Mouse (Mus musculus): ENCODE data around the gene Vps13d. TPM values are rescaled to one million over a fixed set of nuclear protein-coding genes. Genes with fewer than 3 reads are reported as not detected.

Gene Vps13d
- polyA plus RNA-seq, 1 experiment from 2014 or later: 7.6 TPM

DNA sequence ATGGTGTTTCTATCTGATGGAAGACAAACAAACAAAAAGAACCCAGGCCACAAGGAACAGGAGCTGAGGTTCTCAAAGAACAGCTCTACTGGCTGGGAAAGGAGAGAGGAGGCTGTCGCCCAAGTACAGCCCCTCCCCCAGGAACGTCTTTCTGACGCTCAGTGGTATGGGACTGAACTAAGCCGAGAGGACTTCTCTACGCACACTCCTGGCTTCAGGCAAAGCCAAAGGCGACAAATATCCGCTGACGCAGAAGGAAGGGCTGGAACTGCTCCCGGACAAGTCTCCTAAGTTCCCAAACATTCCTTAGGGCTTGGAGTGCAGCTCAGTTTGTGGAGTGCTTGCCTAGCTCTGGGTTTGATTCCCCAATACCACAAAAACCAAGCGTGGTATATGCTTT is 264.4 kb downstream of the Vps13d start:
- Histone ChIP-seq H3K9me3 (replicated peaks) (0 out of 2 replicates have a peak, but pooled peaks cover 3% of the 10 kb centered on the region), H3K27ac (ENCODE audit: poor library complexity, severe bottlenecking) (peak overlapping the region; percentile 79; the same call in 1 of the 2 replicates), H3K9ac (no peak overlapping the region), H3K4me2 (0 out of 2 replicates have a peak overlapping the region, but pooled peaks have one; percentile 2), H3K27me3 (replicated peaks) (peaks cover 8% of the 10 kb centered on the region; the same call in 1 of the 2 replicates), H3K4me3 (no peak overlapping the region), H3K36me3 (peaks cover 12% of the 10 kb centered on the region), H3K4me1 (replicated peaks) (peaks cover 21% of the 10 kb centered on the region)
- 12% methylated on average over 10 of the region's 10 CpGs for WGBS
- ATAC-seq (ENCODE audit: insufficient number of reproducible peaks, low FRiP score): peak; percentile 78

DNA sequence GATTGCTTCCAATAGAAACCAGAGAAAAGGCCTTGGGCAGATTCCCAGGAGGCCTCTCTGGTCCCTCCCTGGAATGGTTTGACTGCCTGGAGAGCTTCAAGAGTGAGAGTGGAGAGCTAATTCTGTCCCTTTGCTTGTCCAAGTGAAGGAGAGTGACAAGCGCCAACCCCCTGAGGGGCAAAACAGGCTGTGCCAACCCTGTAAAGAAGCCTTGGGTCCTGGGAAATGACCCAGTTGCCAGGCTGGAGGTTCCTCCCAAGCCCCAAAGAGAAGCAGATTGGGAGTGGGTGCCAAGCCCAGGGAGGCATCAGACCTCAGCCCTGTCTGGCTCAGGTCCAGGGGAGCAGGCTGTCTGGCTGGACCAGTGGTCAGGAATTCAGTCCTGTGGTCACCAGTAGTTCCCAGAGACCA is 265.0 kb downstream of the Vps13d start:
- H3K27me3 ChIP-seq (replicated peaks): peaks cover 8% of the 10 kb centered on the region
- H3K9me3 ChIP-seq (replicated peaks): 0 out of 2 replicates have a peak, but pooled peaks cover 3% of the 10 kb centered on the region
- H3K9ac ChIP-seq: peak overlapping the region; percentile 57; the same call in 1 of the 2 replicates
- H3K4me1 ChIP-seq (replicated peaks): peaks cover 21% of the 10 kb centered on the region
- no peak overlapping the region for H3K4me3 ChIP-seq
- WGBS: 47% methylated on average over 1 of the region's 1 CpGs
- peak overlapping the region; percentile 79 for H3K27ac ChIP-seq (ENCODE audit: poor library complexity, severe bottlenecking)
- H3K4me2 ChIP-seq: 0 out of 2 replicates have a peak overlapping the region, but pooled peaks have one; percentile 2
- peaks cover 12% of the 10 kb centered on the region for H3K36me3 ChIP-seq
- ATAC-seq (ENCODE audit: insufficient number of reproducible peaks, low FRiP score): no peak

DNA sequence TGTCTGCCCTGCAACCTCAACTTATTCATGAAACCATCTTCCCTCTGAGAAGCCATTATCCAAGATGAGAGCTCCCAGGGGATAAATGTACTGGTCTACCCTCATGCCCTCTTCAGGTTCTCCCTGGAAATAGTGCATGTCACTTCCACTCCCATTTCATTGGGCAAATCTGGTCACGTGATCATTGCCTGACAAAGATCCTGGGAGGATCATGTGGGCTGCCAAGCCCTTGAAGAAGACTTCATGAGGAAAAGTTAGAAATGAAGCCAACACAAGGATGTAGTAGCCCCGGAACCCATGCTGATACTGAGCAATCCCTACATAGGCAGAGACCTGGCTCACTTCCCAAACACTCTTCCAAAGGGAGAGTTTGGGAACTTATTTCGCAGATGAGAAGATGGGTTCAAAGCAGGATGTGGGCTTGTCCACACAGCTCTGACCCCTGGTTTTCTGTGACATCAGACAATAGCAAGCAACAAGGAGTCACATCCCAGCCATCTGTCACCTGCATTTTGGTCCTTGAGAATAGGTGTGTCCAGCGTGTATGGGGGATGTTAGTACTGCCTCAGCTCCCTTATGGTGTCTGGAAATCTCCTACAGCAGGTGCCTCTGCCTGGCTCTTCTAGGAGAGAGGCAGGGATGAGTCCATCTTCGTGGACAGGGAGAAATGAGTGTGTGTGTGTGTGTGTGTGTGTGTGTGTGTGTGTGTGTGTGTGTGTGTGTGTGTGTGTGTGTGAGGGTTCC is 265.9 kb downstream of the Vps13d start:
- 89% methylated on average over 5 of the region's 5 CpGs for WGBS
- no peak overlapping the region for H3K4me2 ChIP-seq
- peaks cover 12% of the 10 kb centered on the region for H3K36me3 ChIP-seq
- H3K9ac ChIP-seq: no peak overlapping the region
- no peak for ATAC-seq (ENCODE audit: insufficient number of reproducible peaks, low FRiP score)
- no peak overlapping the region for H3K4me3 ChIP-seq
- no peak overlapping the region for H3K27ac ChIP-seq (ENCODE audit: poor library complexity, severe bottlenecking)
- peaks cover 21% of the 10 kb centered on the region for H3K4me1 ChIP-seq (replicated peaks)
- 0 out of 2 replicates have a peak, but pooled peaks cover under 1% of the 10 kb centered on the region for H3K9me3 ChIP-seq (replicated peaks)
- peaks cover 8% of the 10 kb centered on the region for H3K27me3 ChIP-seq (replicated peaks)

Other genes starting within 250 kb of the Vps13d start
- gene Tnfrsf1b, start 51.9 kb upstream of the Vps13d start, polyA plus RNA-seq (2016; fragmentation: Nextera tagmentation; extraction: Ambion mirVana): 3.8 and 4.1 TPM in 2 replicates
- not detected in 2 replicates for gene Tnfrsf8, start 120.2 kb upstream of the Vps13d start, polyA plus RNA-seq (2016; fragmentation: Nextera tagmentation; extraction: Ambion mirVana)